Mouse (Mus musculus) embryonic facial prominence, embryonic 12.5 days (tissue): ENCODE data around the gene Klf13. TPM values are rescaled to one million over a fixed set of nuclear protein-coding genes. Genes with fewer than 3 reads are reported as not detected.
A peak's percentile ranks its signal among the peaks of the same experiment; 100 is the strongest.

Experiments
- ATAC-seq: fragments of 200-750 bp; cut with Nextera tagmentation; 2 replicates; pipeline ENCODE4 v1.8.0; 2017; ENCODE audit not compliant: insufficient number of reproducible peaks, insufficient read depth, low FRiP score, low TSS enrichment
- H3K27ac ChIP-seq: fragments of 300-500 bp; sonication (generic); 2 replicates; pipeline ENCODE4 v1.5.1; 2016; ENCODE audit warnings: mild to moderate bottlenecking
- H3K27me3 ChIP-seq: fragments of 300-500 bp; sonication (generic); 2 replicates; pipeline ENCODE4 v1.6.1; 2016; ENCODE audit warnings: mild to moderate bottlenecking, moderate library complexity
- H3K36me3 ChIP-seq: fragments of 300-500 bp; sonication (generic); 2 replicates; pipeline ENCODE4 v1.6.1; 2016; ENCODE audit warnings: mild to moderate bottlenecking
- H3K4me1 ChIP-seq: fragments of 300-500 bp; sonication (generic); 2 replicates; pipeline ENCODE4 v1.6.1; 2016
- H3K4me2 ChIP-seq: fragments of 300-500 bp; sonication (generic); replicated peaks from 2 replicates; pipeline ENCODE4 v1.6.1; 2016; ENCODE audit warnings: mild to moderate bottlenecking, moderate library complexity
- H3K4me3 ChIP-seq: fragments of 300-500 bp; sonication (generic); 2 replicates; pipeline ENCODE4 v1.5.1; 2016; ENCODE audit warnings: mild to moderate bottlenecking
- H3K9ac ChIP-seq: fragments of 300-500 bp; sonication (generic); 2 replicates; pipeline ENCODE4 v1.6.1; 2016; ENCODE audit warnings: mild to moderate bottlenecking, moderate library complexity
- H3K9me3 ChIP-seq: fragments of 300-500 bp; sonication (generic); 2 replicates; pipeline ENCODE4 v1.6.1; 2016; ENCODE audit warnings: mild to moderate bottlenecking, moderate library complexity
- WGBS: fragments of 180-500 bp; shearing (Covaris S2); methylation state at CpG from one replicate; pipeline ENCODE4 v1.1.7; 2016; 5-methylcytosine and 5-hydroxymethylcytosine counted together
- polyA plus RNA-seq: library from polyadenylated mRNA; unstranded; fragments of >200 nt; fragmentation: Nextera tagmentation; extraction: Ambion mirVana; gene quantifications from 2 replicates; pipeline ENCODE4 v1.2.1, GENCODE M21; 2016

Klf13 gene
- polyA plus RNA-seq, 1 experiment from 2014 or later: 21.4 TPM

DNA sequence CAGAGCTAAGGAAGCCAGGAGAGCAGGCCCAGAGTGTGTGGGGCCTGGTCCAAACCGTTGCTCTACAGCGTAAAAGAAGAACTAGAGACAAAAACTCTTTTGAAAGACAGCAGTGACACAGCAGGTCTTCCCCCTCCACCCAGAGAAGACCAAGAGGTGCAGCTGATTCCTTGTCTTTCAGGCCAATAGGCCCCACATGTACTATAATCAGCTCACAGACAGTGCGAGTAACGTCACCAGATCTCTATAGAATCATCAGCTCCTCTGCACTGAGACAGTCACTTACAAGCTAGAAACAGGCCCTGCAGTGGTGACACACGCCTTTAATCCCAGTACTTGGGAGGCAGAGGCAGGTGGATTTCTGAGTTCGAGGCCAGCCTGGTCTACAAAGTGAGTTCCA lies 4.8 kb downstream of the Klf13 start:
- no peak for ATAC-seq
- no peak overlapping the region for H3K4me3 ChIP-seq
- H3K36me3 ChIP-seq: no peaks in the 10 kb centered on the region
- H3K27ac ChIP-seq: no peak overlapping the region
- 79% methylated on average over 6 of the region's 6 CpGs for WGBS
- H3K4me1 ChIP-seq: peaks cover 16% of the 10 kb centered on the region; the same call in 1 of the 2 replicates
- no peak overlapping the region for H3K4me2 ChIP-seq
- no peak overlapping the region for H3K9ac ChIP-seq
- no peaks in the 10 kb centered on the region for H3K9me3 ChIP-seq
- H3K27me3 ChIP-seq: no peaks in the 10 kb centered on the region

DNA sequence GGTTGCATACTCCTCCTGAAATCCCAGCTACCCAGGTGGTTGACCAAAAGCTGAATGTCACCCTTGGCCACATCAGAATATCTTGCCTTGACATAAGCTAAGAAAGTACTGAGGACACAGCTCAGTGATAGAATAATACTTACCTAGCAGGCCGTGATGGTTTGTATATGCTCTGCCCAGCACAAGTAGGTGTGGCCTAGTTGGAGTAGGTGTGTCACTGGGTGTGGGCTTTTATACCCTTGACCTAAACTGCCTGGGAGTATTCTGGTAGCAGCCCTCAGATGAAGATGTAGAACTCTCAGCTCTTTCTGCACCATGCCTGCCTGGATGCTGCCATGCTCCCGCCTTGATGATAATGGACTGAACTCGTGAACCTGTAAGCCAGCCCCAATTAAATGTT lies 6.3 kb downstream of the Klf13 start:
- Histone ChIP-seq H3K9ac (no peak overlapping the region), H3K27me3 (no peaks in the 10 kb centered on the region), H3K4me2 (no peak overlapping the region), H3K4me3 (no peak overlapping the region), H3K36me3 (no peaks in the 10 kb centered on the region), H3K27ac (no peak overlapping the region), H3K9me3 (no peaks in the 10 kb centered on the region), H3K4me1 (peaks cover 16% of the 10 kb centered on the region; the same call in 1 of the 2 replicates)
- 91% methylated on average over 3 of the region's 3 CpGs for WGBS
- no peak for ATAC-seq

DNA sequence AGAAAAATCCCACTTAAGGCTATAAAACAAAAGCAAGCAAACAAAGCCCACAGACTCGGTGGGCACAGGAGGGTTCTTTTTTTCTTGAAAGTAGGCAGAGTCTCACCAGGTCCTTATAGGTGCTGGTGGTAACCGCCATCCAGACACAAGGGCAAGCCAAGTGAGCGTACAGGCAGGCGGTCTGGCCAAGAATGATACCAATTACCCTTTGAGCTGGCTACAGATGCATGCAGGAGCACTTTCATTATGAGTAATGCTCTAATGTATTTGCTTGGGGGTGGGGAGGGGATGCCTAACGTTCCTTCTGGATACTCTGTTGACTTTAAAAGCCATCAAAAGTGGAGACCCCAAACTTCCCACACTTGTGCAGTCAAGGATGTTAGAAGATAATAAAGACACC lies 7.9 kb downstream of the Klf13 start:
- H3K27me3 ChIP-seq: no peaks in the 10 kb centered on the region
- H3K9me3 ChIP-seq: no peaks in the 10 kb centered on the region
- no peak overlapping the region for H3K27ac ChIP-seq
- H3K4me2 ChIP-seq: no peak overlapping the region
- peaks cover 18% of the 10 kb centered on the region; the same call in 1 of the 2 replicates for H3K4me1 ChIP-seq
- no peak for ATAC-seq
- H3K4me3 ChIP-seq: no peak overlapping the region
- no peaks in the 10 kb centered on the region for H3K36me3 ChIP-seq
- no peak overlapping the region for H3K9ac ChIP-seq
- WGBS: 90% methylated on average over 5 of the region's 5 CpGs

DNA sequence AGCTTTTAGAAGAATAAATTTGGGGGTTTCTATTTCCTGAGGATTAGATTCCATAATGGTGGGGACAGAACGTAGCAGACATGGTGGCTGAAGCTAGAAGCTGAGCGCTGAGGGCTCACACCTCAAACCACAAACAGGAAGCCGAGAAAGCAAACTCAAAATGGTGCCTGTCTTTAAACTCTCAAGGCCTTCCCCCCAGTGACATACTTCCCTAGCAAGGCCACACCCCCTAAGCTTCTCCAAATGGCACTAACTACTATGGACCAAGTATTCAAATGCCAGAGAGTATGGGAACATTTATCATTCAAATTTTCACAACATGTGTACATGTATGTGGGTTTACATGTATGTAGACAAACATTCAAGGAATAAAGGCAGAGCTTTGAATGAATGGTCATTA lies 8.6 kb downstream of the Klf13 start:
- H3K4me1 ChIP-seq: peaks cover 17% of the 10 kb centered on the region; the same call in 1 of the 2 replicates
- no peaks in the 10 kb centered on the region for H3K36me3 ChIP-seq
- WGBS: 90% methylated on average over 3 of the region's 3 CpGs
- no peak overlapping the region for H3K4me2 ChIP-seq
- no peaks in the 10 kb centered on the region for H3K27me3 ChIP-seq
- no peak for ATAC-seq
- no peak overlapping the region for H3K27ac ChIP-seq
- no peak overlapping the region for H3K4me3 ChIP-seq
- H3K9ac ChIP-seq: no peak overlapping the region
- no peaks in the 10 kb centered on the region for H3K9me3 ChIP-seq

DNA sequence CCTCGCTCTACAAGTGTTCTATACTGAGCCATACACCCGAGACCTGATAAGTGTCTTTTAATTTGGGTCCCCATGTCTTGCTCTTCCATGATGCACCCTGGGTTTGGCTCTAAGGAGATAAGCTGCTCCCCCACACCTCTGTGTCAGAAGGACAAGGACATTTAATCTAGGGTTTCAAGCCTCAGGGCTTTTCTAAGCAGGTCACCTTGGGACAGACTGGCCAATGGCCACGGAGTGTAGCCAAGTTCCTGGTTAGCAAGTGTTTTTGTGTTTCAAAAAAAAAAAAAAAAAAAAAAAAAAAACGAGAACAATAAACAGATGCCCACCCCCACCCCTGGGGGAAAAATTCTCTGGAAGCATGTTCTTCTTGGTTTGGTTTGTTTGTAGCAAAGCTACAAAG lies 9.6 kb downstream of the Klf13 start:
- ATAC-seq: no peak
- H3K4me3 ChIP-seq: no peak overlapping the region
- H3K36me3 ChIP-seq: no peaks in the 10 kb centered on the region
- 90% methylated on average over 3 of the region's 4 CpGs for WGBS
- no peak overlapping the region for H3K27ac ChIP-seq
- H3K4me2 ChIP-seq: no peak overlapping the region
- no peaks in the 10 kb centered on the region for H3K9me3 ChIP-seq
- H3K9ac ChIP-seq: no peak overlapping the region
- peaks cover 22% of the 10 kb centered on the region for H3K4me1 ChIP-seq
- H3K27me3 ChIP-seq: no peaks in the 10 kb centered on the region

DNA sequence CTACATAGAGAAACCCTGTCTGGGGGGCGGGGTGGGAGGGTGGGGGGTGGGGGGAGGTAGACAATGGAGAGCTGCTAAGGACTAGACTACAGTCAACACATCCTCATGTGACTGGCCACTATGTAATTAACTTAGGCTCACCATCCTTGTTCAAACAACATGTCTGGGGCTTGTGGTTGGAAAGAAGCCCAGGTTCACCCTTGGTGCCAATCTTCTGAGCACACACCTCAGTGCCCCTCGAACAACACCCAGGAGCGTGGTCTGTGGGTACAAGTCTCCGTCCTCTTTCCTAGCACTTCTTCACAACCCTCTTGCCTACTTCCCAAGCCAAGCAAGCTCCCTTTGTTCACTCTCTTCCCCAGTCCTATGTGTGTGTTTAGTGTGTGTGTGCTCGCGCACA lies 11.6 kb downstream of the Klf13 start:
- Histone ChIP-seq H3K9me3 (no peaks in the 10 kb centered on the region), H3K36me3 (no peaks in the 10 kb centered on the region), H3K4me2 (no peak overlapping the region), H3K9ac (no peak overlapping the region), H3K4me3 (no peak overlapping the region), H3K27me3 (no peaks in the 10 kb centered on the region), H3K4me1 (peaks cover 22% of the 10 kb centered on the region), H3K27ac (no peak overlapping the region)
- ATAC-seq: no peak
- WGBS: 93% methylated on average over 6 of the region's 6 CpGs

DNA sequence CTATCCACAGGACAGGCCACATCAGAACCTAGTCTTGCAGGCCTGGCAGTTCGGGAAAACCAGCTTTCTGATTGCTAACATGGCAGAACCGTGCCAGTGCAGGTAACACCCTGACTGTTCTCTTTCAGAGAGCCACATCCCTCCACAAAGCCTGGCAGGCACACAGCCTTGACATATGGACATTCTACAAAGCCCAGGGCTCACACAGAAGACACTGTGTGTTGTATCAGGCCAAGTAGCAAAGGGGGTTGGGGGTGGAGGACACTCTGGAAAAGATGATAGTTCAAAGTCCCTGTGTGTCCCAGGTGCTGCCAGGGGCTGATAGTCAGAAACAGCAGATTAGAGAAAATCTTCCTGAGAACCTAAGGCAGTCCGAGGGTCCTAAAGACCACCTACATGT lies 12.2 kb downstream of the Klf13 start:
- Histone ChIP-seq H3K27ac (0 out of 2 replicates have a peak overlapping the region, but pooled peaks have one; percentile 25), H3K4me3 (no peak overlapping the region), H3K9ac (no peak overlapping the region), H3K4me1 (peaks cover 22% of the 10 kb centered on the region), H3K27me3 (no peaks in the 10 kb centered on the region), H3K36me3 (no peaks in the 10 kb centered on the region), H3K4me2 (no peak overlapping the region), H3K9me3 (no peaks in the 10 kb centered on the region)
- ATAC-seq: no peak
- 80% methylated on average over 3 of the region's 3 CpGs for WGBS

DNA sequence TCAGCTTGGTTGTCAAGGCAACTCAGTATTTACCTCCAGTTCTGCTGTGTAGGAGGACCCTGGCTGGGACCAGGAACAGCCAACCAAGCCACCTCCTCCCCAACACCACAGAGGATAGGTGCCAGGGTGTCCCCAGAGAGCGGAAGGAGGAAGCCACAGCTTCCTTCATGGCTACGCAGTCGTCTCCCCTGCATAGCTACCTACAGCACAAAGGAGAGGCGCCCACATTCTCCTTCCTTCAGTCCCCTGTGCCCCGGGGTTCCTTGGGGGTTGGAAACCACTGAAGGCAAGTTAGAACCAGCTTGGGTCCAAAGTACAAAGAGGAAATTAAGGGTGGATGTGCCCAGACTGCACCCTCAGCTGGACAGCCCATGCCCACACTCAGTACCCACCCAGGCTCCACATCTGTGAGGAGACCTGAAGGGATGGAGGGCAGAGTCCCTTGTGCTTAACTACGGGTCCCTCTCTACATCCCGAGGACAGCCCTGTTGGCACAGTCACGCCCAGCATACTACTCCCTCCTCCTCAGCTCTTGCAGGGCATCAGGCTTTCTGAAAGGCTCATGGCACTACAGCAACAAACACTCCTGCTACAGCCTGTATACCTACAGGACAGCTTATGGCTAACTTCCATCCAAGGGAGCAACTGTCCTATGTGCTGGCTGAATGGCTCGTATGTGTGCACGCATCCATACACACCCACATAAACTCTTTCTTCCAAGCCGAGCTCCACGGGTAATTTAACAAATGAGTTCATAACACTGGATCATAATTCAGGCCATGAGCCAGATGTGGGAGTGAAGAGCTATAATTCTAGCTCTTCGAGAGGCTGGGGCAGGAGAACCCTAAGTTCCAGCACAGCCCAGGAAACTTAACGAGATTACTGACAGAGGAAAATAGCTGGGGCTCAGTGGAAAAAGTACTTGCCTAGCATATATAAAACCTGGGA lies 13.0 kb downstream of the Klf13 start:
- Histone ChIP-seq H3K4me1 (peaks cover 22% of the 10 kb centered on the region), H3K27ac (no peak overlapping the region), H3K27me3 (no peaks in the 10 kb centered on the region), H3K9ac (no peak overlapping the region), H3K36me3 (no peaks in the 10 kb centered on the region), H3K9me3 (no peaks in the 10 kb centered on the region), H3K4me2 (no peak overlapping the region), H3K4me3 (no peak overlapping the region)
- 78% methylated on average over 14 of the region's 14 CpGs for WGBS
- peak; percentile 26; the same call in 1 of the 2 replicates for ATAC-seq

DNA sequence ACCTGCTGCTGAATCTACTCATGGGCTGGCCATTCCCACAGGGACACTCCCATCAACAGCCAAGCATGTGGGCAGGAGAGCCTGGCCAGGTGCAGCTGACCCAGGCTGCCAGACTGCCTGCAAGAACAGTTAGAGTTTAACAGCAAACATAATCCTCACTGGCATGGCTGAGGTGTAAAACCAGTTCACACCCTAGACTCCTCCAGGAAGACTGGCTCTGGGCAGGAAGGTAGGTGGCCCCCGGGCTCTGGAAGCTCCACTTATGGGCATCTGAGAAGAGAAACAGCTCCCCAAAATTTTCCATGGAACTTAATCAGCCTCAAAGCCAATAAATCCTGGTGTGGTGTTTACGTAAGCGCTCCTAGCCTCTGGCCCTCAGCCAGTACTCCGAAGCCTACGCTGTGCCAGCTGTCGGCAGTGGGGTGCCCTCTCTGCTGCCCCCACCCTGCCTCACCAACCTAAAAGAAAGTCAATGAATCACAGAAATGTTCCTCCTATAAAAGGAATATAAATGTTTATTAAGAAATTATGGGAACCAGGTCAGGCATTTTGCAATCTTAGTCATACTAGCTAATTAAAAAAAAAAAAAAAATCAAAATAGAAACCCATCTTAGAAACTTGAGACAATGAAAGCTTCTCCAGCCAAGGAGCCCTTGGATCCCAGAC lies 13.8 kb downstream of the Klf13 start:
- peak; percentile 23; the same call in 1 of the 2 replicates for ATAC-seq
- no peak overlapping the region for H3K4me3 ChIP-seq
- no peaks in the 10 kb centered on the region for H3K9me3 ChIP-seq
- H3K27me3 ChIP-seq: no peaks in the 10 kb centered on the region
- H3K4me1 ChIP-seq: peaks cover 22% of the 10 kb centered on the region
- no peak overlapping the region for H3K4me2 ChIP-seq
- H3K9ac ChIP-seq: no peak overlapping the region
- no peaks in the 10 kb centered on the region for H3K36me3 ChIP-seq
- 0 out of 2 replicates have a peak overlapping the region, but pooled peaks have one; percentile 8 for H3K27ac ChIP-seq
- 69% methylated on average over 6 of the region's 6 CpGs for WGBS

DNA sequence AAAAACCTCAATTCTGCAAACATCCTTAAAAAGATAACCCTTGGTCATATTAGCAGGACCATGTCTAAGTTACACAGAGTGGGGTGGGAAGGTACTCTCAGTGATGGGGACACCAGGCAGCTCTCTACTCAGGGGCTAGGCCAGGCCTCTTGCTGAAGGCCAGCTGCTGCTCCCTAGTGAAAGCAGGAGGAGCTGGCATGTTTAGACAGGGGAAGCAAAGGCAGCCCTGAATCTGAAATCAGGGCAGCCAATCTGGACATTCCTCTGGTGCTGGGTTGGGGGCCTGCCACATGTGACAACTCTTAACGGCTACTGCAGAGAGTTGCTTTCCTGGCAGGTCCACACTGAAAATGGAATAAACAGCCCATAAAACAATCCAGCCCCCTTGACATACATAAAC lies 14.6 kb downstream of the Klf13 start:
- no peak for ATAC-seq
- Histone ChIP-seq H3K4me2 (no peak overlapping the region), H3K27ac (0 out of 2 replicates have a peak overlapping the region, but pooled peaks have one; percentile 8), H3K9me3 (no peaks in the 10 kb centered on the region), H3K36me3 (no peaks in the 10 kb centered on the region), H3K4me3 (no peak overlapping the region), H3K9ac (no peak overlapping the region), H3K27me3 (no peaks in the 10 kb centered on the region), H3K4me1 (peaks cover 22% of the 10 kb centered on the region)
- 54% methylated on average over 1 of the region's 1 CpGs for WGBS

DNA sequence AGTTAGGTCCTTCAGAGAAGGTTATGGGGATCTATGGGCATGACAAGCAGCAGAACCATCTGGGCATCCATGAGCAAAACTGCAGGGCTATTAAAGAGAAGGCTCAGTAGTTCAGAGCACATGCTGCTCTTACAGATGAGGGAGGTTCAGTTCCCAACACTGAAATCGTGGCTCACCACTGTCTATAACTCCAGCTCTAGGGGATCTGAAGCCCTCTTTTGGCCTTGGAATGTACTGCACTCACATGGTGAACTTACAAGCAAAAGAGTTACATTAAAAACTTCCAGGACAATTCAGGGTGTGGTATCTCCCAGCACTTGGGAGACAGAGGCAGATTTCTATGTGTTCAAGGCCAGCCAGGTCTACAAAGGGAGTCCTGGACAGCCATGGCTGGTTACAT lies 15.7 kb downstream of the Klf13 start:
- Histone ChIP-seq H3K9me3 (no peaks in the 10 kb centered on the region), H3K4me2 (no peak overlapping the region), H3K27ac (no peak overlapping the region), H3K4me3 (no peak overlapping the region), H3K9ac (no peak overlapping the region), H3K27me3 (no peaks in the 10 kb centered on the region), H3K4me1 (peaks cover 22% of the 10 kb centered on the region), H3K36me3 (no peaks in the 10 kb centered on the region)
- no peak for ATAC-seq
- WGBS: 83% methylated on average over 1 of the region's 1 CpGs

DNA sequence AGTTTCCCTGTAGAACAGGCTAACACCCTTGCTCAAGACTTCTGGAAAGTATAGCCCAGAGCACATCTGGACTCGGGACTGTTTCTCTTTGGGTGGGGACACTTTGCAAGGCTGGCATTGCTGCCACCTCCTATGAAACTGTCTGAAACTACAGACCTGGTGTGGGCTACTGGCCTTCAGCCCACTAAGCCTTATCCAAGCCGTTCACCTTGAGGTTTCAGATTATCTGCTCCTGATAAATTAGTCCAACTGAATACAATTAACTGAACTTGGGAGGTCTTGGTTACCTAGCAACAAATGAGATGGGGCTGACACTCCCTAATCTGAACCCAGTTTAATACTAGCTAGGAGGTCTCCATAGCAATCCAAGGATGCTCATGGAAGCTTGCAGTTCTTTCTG lies 16.1 kb downstream of the Klf13 start:
- Histone ChIP-seq H3K36me3 (no peaks in the 10 kb centered on the region), H3K27ac (no peak overlapping the region), H3K9ac (no peak overlapping the region), H3K4me1 (peaks cover 22% of the 10 kb centered on the region), H3K9me3 (no peaks in the 10 kb centered on the region), H3K27me3 (no peaks in the 10 kb centered on the region), H3K4me2 (no peak overlapping the region), H3K4me3 (no peak overlapping the region)
- ATAC-seq: no peak
- 67% methylated on average over 2 of the region's 2 CpGs for WGBS
